29 mouse cellular contexts compared by ENCODE assay signal in the genomic region with DNA sequence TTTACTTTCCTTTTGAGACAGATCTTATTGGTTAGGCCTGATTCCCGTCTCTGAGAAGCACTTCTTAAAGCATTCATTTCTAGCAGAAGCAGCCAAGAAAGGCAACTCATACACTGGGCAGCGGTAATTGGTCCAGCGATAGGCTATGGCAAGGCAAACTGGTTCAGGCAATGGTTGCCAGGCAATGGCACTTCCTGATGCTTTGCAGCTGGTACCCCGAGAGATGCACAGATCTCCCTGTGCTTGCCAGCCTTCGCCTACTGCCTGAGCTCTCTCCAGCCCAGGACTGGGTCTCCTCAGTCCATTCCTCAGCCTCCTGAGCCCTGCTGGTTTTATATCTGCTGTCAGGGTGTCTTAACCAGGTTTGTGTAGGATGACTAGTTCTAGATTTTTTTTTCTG. TPM values are rescaled to one million over a fixed set of nuclear protein-coding genes. Genes with fewer than 3 reads are reported as not detected.
DNase-seq lines count a peak whose midpoint lies in the region; ATAC-seq and TF ChIP-seq lines count a peak whose summit lies in the region.
"Had no signal": no experiment of that assay in that cellular context is flagged by ENCODE, and none has a peak within 500 bp of the region (broad histone marks: within the 10 kb centered on the region; RNA-seq: fewer than 3 reads in every experiment).

No protein-coding gene starts in this region.

- H3K27ac ChIP-seq in forebrain, postnatal 0 days (ENCODE audit: low read depth, low read length) = 0 out of 2 replicates have a peak overlapping the region, but pooled peaks have one; percentile 35
- no peak overlapping the region for H3K27ac ChIP-seq in forebrain, embryonic 13.5 days
- H3K27ac ChIP-seq in layer of hippocampus, adult 2 months = peak overlapping the region; percentile 84
- no peak overlapping the region for H3K27ac ChIP-seq in midbrain, postnatal 0 days (ENCODE audit: low read depth, low read length)
- H3K27ac ChIP-seq in midbrain, embryonic 10.5 days (replicated peaks) = no peak overlapping the region
- 0 out of 2 replicates have a peak overlapping the region, but pooled peaks have one; percentile 64 for H3K27ac ChIP-seq in olfactory bulb, adult 2 months (ENCODE audit: insufficient read depth, low read depth, low read length)
- H3K27ac ChIP-seq: limb, embryonic 12.5 days; midbrain, embryonic 13.5 days had no signal

- no peak for TF ChIP-seq CTCF in forebrain, postnatal 0 days (IDR thresholded peaks at IDR 0.05; ENCODE audit: low read depth)
- TF ChIP-seq CTCF in layer of hippocampus, adult 2 months (conservative IDR thresholded peaks at IDR 0.05) = no peak
- no peak for TF ChIP-seq CTCF in midbrain, postnatal 0 days (IDR thresholded peaks at IDR 0.05)
- TF ChIP-seq CTCF in olfactory bulb, adult 2 months (IDR thresholded peaks at IDR 0.05; ENCODE audit: insufficient read depth, low read depth, low read length) = no peak

- peak; percentile 38; the same call in 1 of the 2 replicates for ATAC-seq in forebrain, postnatal 0 days
- ATAC-seq in forebrain, embryonic 13.5 days = no peak
- no peak for ATAC-seq in midbrain, postnatal 0 days (ENCODE audit: low FRiP score)
- ATAC-seq: activated CD4-positive, CD25-positive, alpha-beta regulatory T cell, adult 4 months; forebrain, embryonic 14.5 days; midbrain, embryonic 13.5 days had no signal

- no peaks in the 10 kb centered on the region for H3K4me1 ChIP-seq in forebrain, postnatal 0 days (ENCODE audit: insufficient read depth)
- H3K4me1 ChIP-seq in forebrain, embryonic 13.5 days = no peaks in the 10 kb centered on the region
- no peaks in the 10 kb centered on the region for H3K4me1 ChIP-seq in midbrain, postnatal 0 days (ENCODE audit: insufficient read depth, low read length)
- H3K4me1 ChIP-seq in midbrain, embryonic 10.5 days = no peaks in the 10 kb centered on the region
- H3K4me1 ChIP-seq in olfactory bulb, adult 2 months (ENCODE audit: control insufficient read depth, insufficient read depth, low read length) = peaks cover 10% of the 10 kb centered on the region; the same call in 1 of the 2 replicates
- H3K4me1 ChIP-seq: limb, embryonic 12.5 days; midbrain, embryonic 13.5 days had no signal

- no peak overlapping the region for H3K4me3 ChIP-seq in forebrain, postnatal 0 days (ENCODE audit: low read depth, low read length)
- H3K4me3 ChIP-seq in forebrain, embryonic 13.5 days = no peak overlapping the region
- no peak overlapping the region; the same call in 1 of the 2 replicates for H3K4me3 ChIP-seq in layer of hippocampus, adult 2 months
- H3K4me3 ChIP-seq in midbrain, postnatal 0 days (ENCODE audit: low read depth, low read length) = no peak overlapping the region
- no peak overlapping the region for H3K4me3 ChIP-seq in midbrain, embryonic 10.5 days
- H3K4me3 ChIP-seq in olfactory bulb, adult 2 months (ENCODE audit: insufficient read depth, low read depth, low read length) = no peak overlapping the region
- H3K4me3 ChIP-seq: limb, embryonic 12.5 days; midbrain, embryonic 13.5 days; myocyte had no signal

- no peak overlapping the region for H3K4me2 ChIP-seq in forebrain, postnatal 0 days (ENCODE audit: low read depth)
- H3K4me2 ChIP-seq in forebrain, embryonic 13.5 days = no peak overlapping the region
- no peak overlapping the region for H3K4me2 ChIP-seq in midbrain, postnatal 0 days (ENCODE audit: low read depth, low read length, poor library complexity, severe bottlenecking)
- H3K4me2 ChIP-seq: limb, embryonic 12.5 days; midbrain, embryonic 13.5 days had no signal

- H3K36me3 ChIP-seq in forebrain, postnatal 0 days (ENCODE audit: insufficient read depth) = peaks cover 51% of the 10 kb centered on the region
- H3K36me3 ChIP-seq in forebrain, embryonic 13.5 days (ENCODE audit: poor library complexity, severe bottlenecking) = peaks cover 51% of the 10 kb centered on the region
- H3K36me3 ChIP-seq in midbrain, postnatal 0 days (ENCODE audit: insufficient read depth, low read length) = peaks cover 17% of the 10 kb centered on the region
- peaks cover 70% of the 10 kb centered on the region for H3K36me3 ChIP-seq in midbrain, embryonic 10.5 days

- TF ChIP-seq POLR2A in olfactory bulb, adult 2 months (IDR thresholded peaks at IDR 0.05; ENCODE audit: insufficient read depth, low read depth, low read length) = no peak

- H3K9me3 ChIP-seq in forebrain, postnatal 0 days (ENCODE audit: low read length) = no peaks in the 10 kb centered on the region
- H3K9me3 ChIP-seq in forebrain, embryonic 13.5 days (replicated peaks) = no peaks in the 10 kb centered on the region
- H3K9me3 ChIP-seq in midbrain, postnatal 0 days (ENCODE audit: low read length) = no peaks in the 10 kb centered on the region
- no peaks in the 10 kb centered on the region for H3K9me3 ChIP-seq in midbrain, embryonic 10.5 days (replicated peaks)
- H3K9me3 ChIP-seq: limb, embryonic 12.5 days; midbrain, embryonic 13.5 days had no signal

- intact Hi-C loops in heart, postnatal 14 days (cut with DNase I) = no loop called here

- DNase-seq in forebrain, postnatal 0 days = no peak
- DNase-seq in layer of hippocampus, adult 2 months (ENCODE audit: low spot score in 2 of 2) = peak in 1 of 2 experiments; percentile 13
- DNase-seq in layer of hippocampus, postnatal 25 days (ENCODE audit: extremely low spot score in 1 of 2, low spot score in 1 of 2) = no peak
- peak; percentile 47 for DNase-seq in midbrain, postnatal 0 days (ENCODE audit: low spot score)
- DNase-seq in midbrain, embryonic 10.5 days (ENCODE audit: low spot score) = no peak
- no peak for DNase-seq in heart, postnatal 14 days
- DNase-seq: adrenal gland, adult 8-10 months; cerebellum, adult 8-10 months; cerebellum, postnatal 36 days; gastrocnemius, postnatal 25 days; kidney, adult 2 months; kidney, postnatal 10 days; lung, adult 2 months; right cerebral cortex, postnatal 25 days; spleen, adult 18-20 months had no signal

- no peaks in the 10 kb centered on the region for H3K27me3 ChIP-seq in forebrain, postnatal 0 days (ENCODE audit: insufficient read depth, low read length)
- H3K27me3 ChIP-seq in forebrain, embryonic 13.5 days = no peaks in the 10 kb centered on the region
- H3K27me3 ChIP-seq in midbrain, postnatal 0 days (ENCODE audit: insufficient read depth, low read length) = no peaks in the 10 kb centered on the region
- H3K27me3 ChIP-seq in midbrain, embryonic 10.5 days (ENCODE audit: low read depth, poor library complexity, severe bottlenecking) = no peaks in the 10 kb centered on the region
- H3K27me3 ChIP-seq: limb, embryonic 12.5 days; midbrain, embryonic 13.5 days had no signal

- WGBS in forebrain, postnatal 0 days = 68% methylated on average over 5 of the region's 5 CpGs
- WGBS in forebrain, embryonic 13.5 days = 89% methylated on average over 5 of the region's 5 CpGs
- WGBS in midbrain, postnatal 0 days = 84% methylated on average over 5 of the region's 5 CpGs
- WGBS in midbrain, embryonic 10.5 days = 93% methylated on average over 5 of the region's 5 CpGs
- 39% methylated on average over 5 of the region's 5 CpGs for WGBS in olfactory bulb, adult 2 months

- no peak overlapping the region for H3K9ac ChIP-seq in forebrain, postnatal 0 days
- H3K9ac ChIP-seq in forebrain, embryonic 13.5 days = no peak overlapping the region
- H3K9ac ChIP-seq in midbrain, postnatal 0 days (replicated peaks; ENCODE audit: low read length, poor library complexity, severe bottlenecking) = no peak overlapping the region
- H3K9ac ChIP-seq: limb, embryonic 12.5 days; midbrain, embryonic 13.5 days had no signal

RNA-seq across cellular contexts. Expression of gene Nudt9, which starts 14.3 kb away (rescaled TPM):
- total RNA-seq in forebrain, postnatal 0 days (2014; rRNA removed) = 50.3 and 55.3 TPM in 2 replicates
- polyA plus RNA-seq in forebrain, postnatal 0 days (2015; fragmentation: Nextera tagmentation; extraction: Ambion mirVana) = 72.4 and 73.8 TPM in 2 replicates
- 50.9 and 53.3 TPM in 2 replicates for polyA plus RNA-seq in forebrain, embryonic 13.5 days (2015; fragmentation: Nextera tagmentation; extraction: Ambion mirVana)
- 10 to 100 TPM; 66.4 to 71.5 TPM for total RNA-seq in layer of hippocampus, adult 2 months (2021)
- 10 to 100 TPM; 74.8 to 77.0 TPM for total RNA-seq in layer of hippocampus, postnatal 25 days (2021)
- total RNA-seq in midbrain, postnatal 0 days (2014; rRNA removed) = 48.8 and 48.9 TPM in 2 replicates
- 70.4 and 72.5 TPM in 2 replicates for polyA plus RNA-seq in midbrain, postnatal 0 days (2015; fragmentation: Nextera tagmentation; extraction: Ambion mirVana)
- polyA plus RNA-seq in midbrain, embryonic 10.5 days (2016; fragmentation: Nextera tagmentation; extraction: Ambion mirVana) = 65.7 and 70.2 TPM in 2 replicates
- polyA plus RNA-seq in olfactory bulb, adult 2 months (2012; ENCODE audit: insufficient read depth, insufficient read length, low replicate concordance, missing spikeins) = not detected in 2 replicates
- 10 to 100 TPM; 42.1 to 43.0 TPM for total RNA-seq in heart, postnatal 14 days (2021)

RNA-seq across cellular contexts. Expression of gene Gm17660, which starts 17.0 kb away (rescaled TPM):
- not detected in 2 replicates for total RNA-seq in forebrain, postnatal 0 days (2014; rRNA removed)
- 0.52 and 1.1 TPM in 2 replicates for polyA plus RNA-seq in forebrain, postnatal 0 days (2015; fragmentation: Nextera tagmentation; extraction: Ambion mirVana)
- polyA plus RNA-seq in forebrain, embryonic 13.5 days (2015; fragmentation: Nextera tagmentation; extraction: Ambion mirVana) = not detected in 2 replicates
- total RNA-seq in layer of hippocampus, adult 2 months (2021) = not detected
- under 1 TPM in 1 of 2 experiments, not detected in 1; 0.76 TPM for total RNA-seq in layer of hippocampus, postnatal 25 days (2021)
- total RNA-seq in midbrain, postnatal 0 days (2014; rRNA removed) = not detected in 2 replicates
- 0.83 and 1.1 TPM in 2 replicates for polyA plus RNA-seq in midbrain, postnatal 0 days (2015; fragmentation: Nextera tagmentation; extraction: Ambion mirVana)
- not detected in 2 replicates for polyA plus RNA-seq in midbrain, embryonic 10.5 days (2016; fragmentation: Nextera tagmentation; extraction: Ambion mirVana)
- polyA plus RNA-seq in olfactory bulb, adult 2 months (2012; ENCODE audit: insufficient read depth, insufficient read length, low replicate concordance, missing spikeins) = not detected in 2 replicates
- not detected for total RNA-seq in heart, postnatal 14 days (2021)
- total RNA-seq: adrenal gland, adult 8-10 months; gastrocnemius, postnatal 25 days; hematopoietic stem cell, adult 5-6 weeks; layer of hippocampus, postnatal 14 days; left cerebral cortex, postnatal 14 days; megakaryocyte, adult 5-6 weeks; neutrophil, adult 5-6 weeks had no signal
- polyA plus RNA-seq: activated CD4-positive, CD25-positive, alpha-beta regulatory T cell, adult 4 months; heart, embryonic 16.5 days; kidney, adult 2 months; limb, embryonic 12.5 days; lung, adult 2 months; midbrain, embryonic 13.5 days; myocyte; thymus, postnatal 0 days had no signal

RNA-seq across cellular contexts. Expression of gene Hsd17b11, which starts 38.7 kb away (rescaled TPM):
- total RNA-seq in forebrain, postnatal 0 days (2014; rRNA removed) = 10.9 and 15.8 TPM in 2 replicates
- 3.2 and 4.6 TPM in 2 replicates for polyA plus RNA-seq in forebrain, postnatal 0 days (2015; fragmentation: Nextera tagmentation; extraction: Ambion mirVana)
- 0.77 and 1.1 TPM in 2 replicates for polyA plus RNA-seq in forebrain, embryonic 13.5 days (2015; fragmentation: Nextera tagmentation; extraction: Ambion mirVana)
- total RNA-seq in layer of hippocampus, adult 2 months (2021) = 10 to 100 TPM; 48.0 to 53.9 TPM
- 10 to 100 TPM; 50.2 to 56.0 TPM for total RNA-seq in layer of hippocampus, postnatal 25 days (2021)
- 16.3 and 16.4 TPM in 2 replicates for total RNA-seq in midbrain, postnatal 0 days (2014; rRNA removed)
- polyA plus RNA-seq in midbrain, postnatal 0 days (2015; fragmentation: Nextera tagmentation; extraction: Ambion mirVana) = 3.6 and 4.7 TPM in 2 replicates
- polyA plus RNA-seq in midbrain, embryonic 10.5 days (2016; fragmentation: Nextera tagmentation; extraction: Ambion mirVana) = 1.3 and 1.6 TPM in 2 replicates
- not detected in 2 replicates for polyA plus RNA-seq in olfactory bulb, adult 2 months (2012; ENCODE audit: insufficient read depth, insufficient read length, low replicate concordance, missing spikeins)
- total RNA-seq in heart, postnatal 14 days (2021) = 10 to 100 TPM; 26.7 to 32.7 TPM

RNA-seq across cellular contexts. Expression of gene Sparcl1, which starts 53.1 kb away (rescaled TPM):
- total RNA-seq in forebrain, postnatal 0 days (2014; rRNA removed) = 342 and 344 TPM in 2 replicates
- 239 and 282 TPM in 2 replicates for polyA plus RNA-seq in forebrain, postnatal 0 days (2015; fragmentation: Nextera tagmentation; extraction: Ambion mirVana)
- 34.7 and 41.3 TPM in 2 replicates for polyA plus RNA-seq in forebrain, embryonic 13.5 days (2015; fragmentation: Nextera tagmentation; extraction: Ambion mirVana)
- 1,000 to 10,000 TPM; 1,426 to 1,439 TPM for total RNA-seq in layer of hippocampus, adult 2 months (2021)
- 1,000 to 10,000 TPM; 1,421 to 1,512 TPM for total RNA-seq in layer of hippocampus, postnatal 25 days (2021)
- 438 and 529 TPM in 2 replicates for total RNA-seq in midbrain, postnatal 0 days (2014; rRNA removed)
- 358 and 444 TPM in 2 replicates for polyA plus RNA-seq in midbrain, postnatal 0 days (2015; fragmentation: Nextera tagmentation; extraction: Ambion mirVana)
- 30.0 and 42.1 TPM in 2 replicates for polyA plus RNA-seq in midbrain, embryonic 10.5 days (2016; fragmentation: Nextera tagmentation; extraction: Ambion mirVana)
- polyA plus RNA-seq in olfactory bulb, adult 2 months (2012; ENCODE audit: insufficient read depth, insufficient read length, low replicate concordance, missing spikeins) = 627 and 723 TPM in 2 replicates
- total RNA-seq in heart, postnatal 14 days (2021) = 100 to 1,000 TPM; 335 to 337 TPM
- total RNA-seq: hematopoietic stem cell, adult 5-6 weeks; megakaryocyte, adult 5-6 weeks; neutrophil, adult 5-6 weeks had no signal
- polyA plus RNA-seq: activated CD4-positive, CD25-positive, alpha-beta regulatory T cell, adult 4 months had no signal

Comparison
In these comparisons a context has a peak if more than half of its experiments do, and no peak if none do; other contexts are left out.
1. H3K27ac ChIP-seq: peak in forebrain, postnatal 0 days (single experiment), layer of hippocampus, adult 2 months (single experiment) and olfactory bulb, adult 2 months (single experiment); none in forebrain, embryonic 13.5 days (single experiment), midbrain, postnatal 0 days (single experiment) and midbrain, embryonic 10.5 days (single experiment).